Mouse (Mus musculus) olfactory bulb, adult 2 months (tissue): ENCODE measurements around the gene Cacnb1. TPM values are rescaled to one million over a fixed set of nuclear protein-coding genes. Genes with fewer than 3 reads are reported as not detected.

ENCODE experiments used
- H3K27ac ChIP-seq: fragments of 200-500 bp; 2 replicates; pipeline ENCODE4 v1.5.1; 2012; ENCODE audit warnings: low read depth, low read length; ENCODE audit not compliant: insufficient read depth
- H3K4me1 ChIP-seq: fragments of 200-500 bp; 2 replicates; pipeline ENCODE4 v1.6.1; 2012; ENCODE audit warnings: low read length; ENCODE audit not compliant: control insufficient read depth, insufficient read depth
- H3K4me3 ChIP-seq: fragments of 200-500 bp; 2 replicates; pipeline ENCODE4 v1.5.1; 2012; ENCODE audit warnings: mild to moderate bottlenecking, low read depth, low read length, moderate library complexity; ENCODE audit not compliant: insufficient read depth
- CTCF ChIP-seq: fragments of 200-500 bp; IDR thresholded peaks from 2 replicates; pipeline ENCODE4 v1.5.1; 2012; ENCODE audit warnings: low read depth, mild to moderate bottlenecking, low read length, moderate library complexity; ENCODE audit not compliant: insufficient read depth
- POLR2A ChIP-seq: fragments of 200-500 bp; IDR thresholded peaks from 2 replicates; pipeline ENCODE4 v1.6.1; 2012; ENCODE audit warnings: mild to moderate bottlenecking, low read depth, low read length, moderate library complexity; ENCODE audit not compliant: insufficient read depth
- WGBS: fragments of 180-500 bp; shearing (Covaris S2); methylation state at CpG from one replicate; pipeline ENCODE4 v1.1.7; 2018; 5-methylcytosine and 5-hydroxymethylcytosine counted together
- polyA plus RNA-seq: library from polyadenylated mRNA; stranded (reverse); fragments of >200 nt; gene quantifications from 2 replicates; pipeline ENCODE4 v1.2.4, GENCODE M21; 2012; ENCODE audit warnings: low replicate concordance; ENCODE audit not compliant: missing spikeins, insufficient read depth, insufficient read length

The Cacnb1 gene
- polyA plus RNA-seq, 1 experiment, result not detected

DNA sequence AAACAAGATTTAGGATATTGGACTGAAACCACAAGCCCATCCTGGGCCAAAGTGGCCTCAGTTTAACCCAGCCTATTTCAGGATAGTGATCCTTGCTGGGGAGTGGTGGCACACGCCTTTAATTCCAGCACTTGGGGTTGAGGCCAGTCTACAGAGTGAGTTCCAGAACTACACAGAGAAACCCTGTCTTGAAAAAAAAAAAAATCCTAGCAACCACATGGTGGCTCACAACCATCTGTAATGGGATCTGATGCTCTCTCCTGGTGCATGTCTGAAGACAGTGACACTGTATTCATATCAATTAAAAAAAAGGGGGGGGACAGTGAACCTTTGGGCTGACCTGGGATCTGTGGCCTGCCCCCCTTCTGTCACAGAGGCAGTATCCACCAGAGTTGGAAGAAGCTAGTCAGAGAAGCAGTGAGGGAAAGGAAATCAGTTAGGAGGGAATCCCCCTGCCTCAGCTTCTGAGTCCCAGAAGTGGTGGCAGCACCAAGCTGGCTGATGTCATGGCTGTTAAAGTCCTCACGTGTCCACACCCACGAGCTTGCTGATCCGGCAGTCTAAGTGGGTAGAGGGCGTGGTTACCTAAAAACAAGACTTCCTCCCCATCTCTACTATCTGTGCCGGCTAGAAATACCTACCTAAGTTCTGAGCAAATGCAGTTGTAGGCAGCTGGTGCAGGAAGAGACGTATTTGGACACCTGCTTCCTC lies 23.8 kb downstream of the Cacnb1 start:
- Histone ChIP-seq H3K4me1 (peaks cover 62% of the 10 kb centered on the region), H3K27ac (no peak overlapping the region), H3K4me3 (no peak overlapping the region)
- WGBS, result 29% methylated on average over 7 of the region's 7 CpGs
- no peak for TF ChIP-seq POLR2A
- TF ChIP-seq CTCF, result no peak

DNA sequence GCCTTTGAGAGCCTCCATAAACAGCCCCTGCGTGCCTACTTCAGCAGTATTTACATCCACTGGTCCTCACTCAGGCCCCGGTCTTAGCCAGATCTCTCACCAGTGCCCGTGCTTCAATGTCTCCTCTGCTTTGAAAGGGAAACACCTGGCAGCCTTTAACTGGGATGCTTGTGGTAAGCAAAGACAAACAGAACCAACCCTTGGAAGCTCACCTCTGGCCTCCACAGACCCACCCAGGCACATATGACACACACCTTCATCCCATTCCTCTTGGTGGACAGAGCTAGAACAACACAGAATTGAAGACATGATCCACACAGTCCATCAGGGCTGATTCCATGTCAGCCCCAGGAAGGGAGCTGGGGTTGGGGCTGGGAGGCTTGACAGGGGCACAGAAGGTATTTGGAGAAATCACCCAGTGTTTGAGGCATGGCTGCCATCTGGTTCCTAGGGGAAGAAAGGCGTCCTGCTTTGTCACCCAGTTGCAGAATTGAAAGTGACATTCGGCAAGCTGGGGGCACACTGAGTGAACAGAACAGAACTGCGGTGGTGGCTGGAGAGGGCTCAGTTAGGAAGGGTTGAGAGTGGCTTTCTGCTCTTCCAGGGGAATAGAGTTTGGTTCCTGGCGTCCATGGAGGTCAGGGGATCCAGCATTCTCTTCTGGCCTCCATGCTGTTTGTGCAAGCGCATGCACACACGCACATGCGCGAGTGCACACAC lies 24.6 kb downstream of the Cacnb1 start:
- TF ChIP-seq POLR2A (no peak), CTCF (no peak)
- peaks cover 57% of the 10 kb centered on the region for H3K4me1 ChIP-seq
- WGBS, result 79% methylated on average over 11 of the region's 11 CpGs
- no peak overlapping the region for H3K27ac ChIP-seq
- no peak overlapping the region for H3K4me3 ChIP-seq

- Histone ChIP-seq H3K27ac (no peak overlapping the region), H3K4me1 (peaks cover 49% of the 10 kb centered on the region), H3K4me3 (no peak overlapping the region)
- WGBS, result 70% methylated on average over 8 of the region's 8 CpGs
- no peak for TF ChIP-seq POLR2A
- TF ChIP-seq CTCF, result no peak
Measured at GRCm38 (mm10) chr11:97997387-97997960, 25.4 kb downstream of the Cacnb1 start.

DNA sequence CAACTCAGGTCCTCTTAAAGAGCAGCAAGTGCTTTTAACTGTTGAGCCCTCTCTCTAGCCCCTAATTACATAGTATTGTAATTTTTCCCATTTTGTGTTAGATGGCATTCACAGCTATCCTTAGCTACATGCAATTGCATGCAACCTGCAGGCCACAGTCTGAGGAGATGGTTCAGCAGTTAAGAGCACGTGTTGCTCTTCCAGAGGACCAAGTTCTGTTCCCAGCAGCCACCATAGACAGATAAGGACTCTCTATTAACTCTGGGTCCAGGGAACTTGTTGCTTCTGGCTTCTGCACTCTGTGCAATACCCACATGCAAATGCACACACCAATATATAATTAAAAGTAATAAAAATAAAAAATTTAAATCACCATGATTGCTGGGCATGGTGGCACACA lies 26.1 kb downstream of the Cacnb1 start:
- Histone ChIP-seq H3K27ac (no peak overlapping the region), H3K4me3 (no peak overlapping the region), H3K4me1 (peaks cover 42% of the 10 kb centered on the region)
- TF ChIP-seq CTCF (no peak), POLR2A (no peak)
- WGBS, result 77% methylated on average over 1 of the region's 1 CpGs

DNA sequence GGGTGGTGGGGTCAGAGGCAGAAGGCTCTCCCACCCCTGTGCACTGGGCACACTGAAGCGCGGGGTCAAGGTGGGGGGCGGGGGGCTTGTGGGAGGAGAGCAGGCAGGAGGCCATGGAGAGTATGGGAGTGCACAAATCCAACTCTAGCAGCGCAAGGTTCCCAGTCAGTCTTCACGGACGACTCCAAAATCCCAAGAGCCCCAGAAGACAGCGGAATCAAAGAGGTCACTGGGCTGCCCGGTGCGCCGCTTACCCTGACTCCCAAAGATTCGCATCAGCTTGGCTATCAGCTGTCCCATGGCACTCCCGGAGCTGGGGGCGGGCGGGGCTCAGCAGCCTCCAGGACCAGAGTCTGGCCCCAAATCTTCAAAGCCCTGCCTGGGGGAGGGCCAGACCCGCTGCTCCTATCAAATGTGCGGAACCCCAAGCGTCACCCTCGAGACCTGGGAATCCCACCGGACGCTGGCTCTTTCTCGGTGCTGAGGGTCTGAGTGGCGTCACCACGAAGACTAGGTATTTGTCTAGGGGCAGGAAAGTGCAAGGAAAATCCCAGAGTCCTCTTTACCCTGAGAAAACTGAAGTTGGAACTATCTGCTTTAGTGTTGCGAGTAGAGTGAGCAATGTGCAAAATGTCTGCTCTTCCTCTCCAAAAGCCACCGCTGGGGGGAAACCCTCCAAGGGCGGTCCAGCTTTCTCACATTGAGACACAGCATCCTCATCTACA lies 27.1 kb downstream of the Cacnb1 start, which contains the start of gene Arl5c:
Arl5c (minus strand) TSS at position 618 of the 725 bp plus-strand sequence.
- TF ChIP-seq POLR2A (peak; percentile 20; the same call in 1 of the 2 replicates), CTCF (no peak; the same call in 1 of the 2 replicates)
- peak within 1 kb of the TSS; percentile 60 for H3K4me3 ChIP-seq
- no peak within 1 kb of the TSS; the same call in 1 of the 2 replicates for H3K27ac ChIP-seq
- H3K4me1 ChIP-seq, result peaks cover 34% of the 10 kb centered on the region
- 1% methylated on average over 26 of the region's 26 CpGs for WGBS

GRCm38 (mm10) chr11:97994539-97995100 lies 28.2 kb downstream of the Cacnb1 start:
- Histone ChIP-seq H3K27ac (no peak overlapping the region; the same call in 1 of the 2 replicates), H3K4me1 (peaks cover 31% of the 10 kb centered on the region), H3K4me3 (peak overlapping the region; percentile 60)
- TF ChIP-seq POLR2A (no peak), CTCF (peak; percentile 85)
- 10% methylated on average over 13 of the region's 13 CpGs for WGBS

DNA sequence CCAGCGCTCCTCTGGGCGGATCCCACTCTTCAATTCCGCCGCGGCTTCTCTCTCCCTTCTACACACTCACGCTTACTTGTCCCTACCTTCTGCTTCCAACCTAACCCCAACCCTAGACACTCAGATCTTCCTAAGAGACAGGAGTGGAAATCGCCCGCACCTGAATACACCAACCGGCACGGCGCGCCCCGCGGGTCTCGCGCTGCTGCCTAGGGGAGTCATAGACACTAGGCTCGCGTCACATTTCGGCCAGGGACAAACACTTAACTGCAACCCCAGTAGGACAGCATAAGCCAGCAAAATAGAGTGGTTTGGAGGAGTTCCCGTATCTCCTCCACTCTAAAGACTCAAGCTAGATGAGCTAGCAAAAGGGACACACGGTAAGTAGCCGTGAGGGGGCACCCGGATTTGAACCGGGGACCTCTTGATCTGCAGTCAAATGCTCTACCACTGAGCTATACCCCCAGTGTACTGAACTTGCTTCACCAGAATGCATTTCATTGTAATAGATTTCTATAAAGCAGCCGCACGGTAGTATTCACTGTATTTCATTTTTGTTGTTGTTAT lies 34.2 kb downstream of the Cacnb1 start:
- H3K27ac ChIP-seq, result peak overlapping the region; percentile 63
- H3K4me1 ChIP-seq, result peaks cover 20% of the 10 kb centered on the region
- WGBS, result under 1% methylated on average over 26 of the region's 26 CpGs
- H3K4me3 ChIP-seq, result peak overlapping the region; percentile 70
- TF ChIP-seq CTCF (no peak), POLR2A (no peak)
